Mouse (Mus musculus) liver, embryonic 13.5 days (tissue): ENCODE measurements around the gene Olfr1416. TPM values are rescaled to one million over a fixed set of nuclear protein-coding genes. Genes with fewer than 3 reads are reported as not detected.
"Not testable (repeated sequence)": the region's sequence is repeated elsewhere in the genome, so short reads cannot be mapped to it uniquely, and the experiment has no call there.

ENCODE experiments used
- ATAC-seq: fragments of 200-750 bp; cut with Nextera tagmentation; 2 replicates; pipeline ENCODE4 v1.8.0; 2017; ENCODE audit warnings: low read depth, mild to moderate bottlenecking, moderate number of reproducible peaks, moderate library complexity
- DNase-seq: peaks from one replicate; pipeline ENCODE4 v3.0.0; 2022
- H3K27ac ChIP-seq: fragments of 300-500 bp; sonication (generic); 2 replicates; pipeline ENCODE4 v1.5.1; 2015; ENCODE audit warnings: moderate library complexity, mild to moderate bottlenecking, inconsistent platforms
- H3K27me3 ChIP-seq: fragments of 300-500 bp; sonication (generic); 2 replicates; pipeline ENCODE4 v1.6.1; 2015; ENCODE audit warnings: mild to moderate bottlenecking, inconsistent platforms
- H3K36me3 ChIP-seq: fragments of 300-500 bp; sonication (generic); 2 replicates; pipeline ENCODE4 v1.6.1; 2015; ENCODE audit warnings: mild to moderate bottlenecking, inconsistent platforms
- H3K4me1 ChIP-seq: fragments of 300-500 bp; sonication (generic); replicated peaks from 2 replicates; pipeline ENCODE4 v1.6.1; 2015; ENCODE audit warnings: inconsistent platforms
- H3K4me2 ChIP-seq: fragments of 300-500 bp; sonication (generic); 2 replicates; pipeline ENCODE4 v1.6.1; 2015; ENCODE audit warnings: inconsistent platforms, mild to moderate bottlenecking, moderate library complexity
- H3K4me3 ChIP-seq: fragments of 300-500 bp; sonication (generic); replicated peaks from 2 replicates; pipeline ENCODE4 v1.5.1; 2015; ENCODE audit warnings: mild to moderate bottlenecking, inconsistent platforms
- H3K9ac ChIP-seq: fragments of 300-500 bp; sonication (generic); 2 replicates; pipeline ENCODE4 v1.6.1; 2015; ENCODE audit warnings: mild to moderate bottlenecking, inconsistent platforms
- H3K9me3 ChIP-seq: fragments of 300-500 bp; sonication (generic); replicated peaks from 2 replicates; pipeline ENCODE4 v1.6.1; 2016; ENCODE audit warnings: inconsistent platforms
- WGBS: fragments of 180-500 bp; shearing (Covaris S2); methylation state at CpG from one replicate; pipeline ENCODE4 v1.1.7; 2015; ENCODE audit not compliant: insufficient replicate concordance; 5-methylcytosine and 5-hydroxymethylcytosine counted together
- polyA plus RNA-seq: library from polyadenylated mRNA; unstranded; fragments of >200 nt; fragmentation: Nextera tagmentation; extraction: Ambion mirVana; gene quantifications from 2 replicates; pipeline ENCODE4 v1.2.1, GENCODE M21; 2015

Olfr1416 gene
- polyA plus RNA-seq, result not detected in 2 replicates

DNA sequence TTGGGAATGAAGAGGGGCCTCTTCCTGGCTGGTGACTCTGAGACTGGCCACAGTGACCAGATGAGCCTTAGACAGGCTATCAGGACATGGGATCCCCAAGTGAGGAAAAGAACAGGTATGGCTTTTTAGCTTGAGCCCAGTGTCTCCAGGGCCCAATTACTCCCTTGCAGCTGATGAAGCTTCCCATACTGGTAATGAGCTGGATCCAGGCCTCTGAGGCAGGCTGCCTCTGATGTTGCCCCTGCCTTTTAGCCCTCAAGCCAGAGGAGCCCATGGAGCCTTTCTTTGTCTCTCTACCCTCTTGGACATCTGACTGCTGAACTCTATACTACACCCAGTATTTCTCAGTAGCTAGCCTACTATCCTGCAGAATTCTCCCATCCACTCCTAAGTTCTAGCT lies at the start of gene Olfr1416:
Olfr1416 (minus strand) TSS at position 101 of the 400 bp plus-strand sequence.
- H3K36me3 ChIP-seq, result no peaks in the 10 kb centered on the region
- H3K9ac ChIP-seq, result no peak within 1 kb of the TSS
- H3K9me3 ChIP-seq, result peaks cover 3% of the 10 kb centered on the region; the same call in 1 of the 2 replicates
- DNase-seq (no peak), ATAC-seq (no peak)
- H3K27me3 ChIP-seq, result no peaks in the 10 kb centered on the region
- H3K4me3 ChIP-seq, result no peak within 1 kb of the TSS
- no peak within 1 kb of the TSS for H3K4me2 ChIP-seq
- no peak within 1 kb of the TSS for H3K27ac ChIP-seq
- no peaks in the 10 kb centered on the region for H3K4me1 ChIP-seq

DNA sequence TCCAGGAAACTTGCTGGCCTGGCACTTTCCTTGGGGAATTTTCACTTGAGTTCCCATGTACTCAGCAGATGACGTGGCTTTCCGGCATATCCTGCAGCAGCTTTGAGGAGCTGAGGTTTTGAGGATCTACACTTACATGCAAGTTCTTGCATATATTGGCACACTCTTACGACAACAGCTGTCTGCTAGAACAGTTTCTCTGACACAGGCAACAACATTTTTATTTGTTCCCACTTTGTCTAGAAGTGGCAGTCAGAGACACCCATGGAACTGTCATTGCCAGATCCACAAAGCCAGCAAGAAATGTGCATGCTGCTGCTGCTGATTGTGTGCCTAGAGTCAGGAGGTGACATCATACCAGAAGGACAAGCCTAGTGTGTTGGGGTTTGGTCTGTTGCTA lies 38.9 kb upstream of the Olfr1416 start:
- Histone ChIP-seq H3K4me2 (no peak overlapping the region), H3K27me3 (no peaks in the 10 kb centered on the region), H3K9ac (no peak overlapping the region), H3K9me3 (no peaks in the 10 kb centered on the region), H3K36me3 (no peaks in the 10 kb centered on the region), H3K27ac (no peak overlapping the region), H3K4me1 (no peaks in the 10 kb centered on the region), H3K4me3 (no peak overlapping the region)
- no peak for ATAC-seq
- WGBS, result 73% methylated on average over 3 of the region's 3 CpGs
- no peak for DNase-seq

DNA sequence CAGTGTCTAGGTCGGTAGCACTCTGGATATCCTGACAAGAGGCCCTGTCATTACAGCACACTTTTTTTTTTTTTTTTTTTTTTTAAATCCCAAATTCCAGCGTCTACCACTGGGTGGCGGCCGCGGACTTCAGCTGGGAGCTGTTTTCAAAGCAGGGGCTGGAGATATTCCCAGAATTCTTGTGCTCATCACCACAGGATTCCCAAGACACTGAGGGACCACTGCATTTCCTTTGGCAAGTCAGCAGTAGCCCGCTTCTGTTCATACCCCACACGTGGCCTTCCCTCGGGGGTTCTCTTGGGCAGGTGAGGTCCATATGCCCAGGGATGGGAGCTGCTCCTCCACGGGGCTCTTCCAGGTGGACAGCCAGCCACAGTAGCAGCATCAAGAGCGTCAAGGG lies 36.5 kb upstream of the Olfr1416 start:
- H3K36me3 ChIP-seq, result no peaks in the 10 kb centered on the region
- H3K27me3 ChIP-seq, result no peaks in the 10 kb centered on the region
- no peak for ATAC-seq
- no peak overlapping the region for H3K9ac ChIP-seq
- no peak overlapping the region for H3K27ac ChIP-seq
- no peak overlapping the region for H3K4me3 ChIP-seq
- no peaks in the 10 kb centered on the region for H3K9me3 ChIP-seq
- H3K4me2 ChIP-seq, result no peak overlapping the region
- 11% methylated on average over 10 of the region's 10 CpGs for WGBS
- DNase-seq, result no peak
- H3K4me1 ChIP-seq, result no peaks in the 10 kb centered on the region

- H3K4me3 ChIP-seq, result no peak overlapping the region
- H3K4me2 ChIP-seq, result no peak overlapping the region
- H3K4me1 ChIP-seq, result no peaks in the 10 kb centered on the region
- ATAC-seq (no peak), DNase-seq (no peak)
- 64% methylated on average over 6 of the region's 6 CpGs for WGBS
- H3K36me3 ChIP-seq, result no peaks in the 10 kb centered on the region
- H3K9ac ChIP-seq, result no peak overlapping the region
- H3K27ac ChIP-seq, result no peak overlapping the region
- no peaks in the 10 kb centered on the region for H3K27me3 ChIP-seq
- H3K9me3 ChIP-seq, result no peaks in the 10 kb centered on the region
These were observed 34.1 kb upstream of the Olfr1416 start for GRCm38 (mm10) chr1:92519046-92519445.

DNA sequence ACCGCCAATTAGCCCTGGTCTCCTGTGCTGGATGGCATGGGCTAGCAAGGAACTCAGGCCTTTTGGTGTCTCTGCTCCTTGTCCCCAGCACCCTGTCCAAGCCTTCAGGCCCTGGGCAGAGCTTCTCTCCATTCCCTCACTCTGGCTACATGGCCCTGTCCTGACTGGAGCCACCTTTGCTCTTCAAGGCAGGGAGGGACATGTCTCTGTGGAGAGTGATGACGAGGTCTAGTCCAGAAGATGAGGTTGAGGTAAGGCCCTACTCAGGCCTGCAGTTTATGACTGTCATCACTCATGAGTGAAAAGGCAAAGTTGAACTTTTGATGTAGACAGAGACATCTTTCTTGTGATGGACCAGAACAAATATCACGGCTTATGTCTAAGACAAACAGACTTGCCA lies 33.6 kb upstream of the Olfr1416 start, which contains the start of gene Olfr1414:
Olfr1414 (minus strand) TSS at position 101 of the 400 bp plus-strand sequence.
- no peaks in the 10 kb centered on the region for H3K36me3 ChIP-seq
- no peak within 1 kb of the TSS for H3K4me3 ChIP-seq
- H3K27ac ChIP-seq, result no peak within 1 kb of the TSS
- ATAC-seq (no peak), DNase-seq (no peak)
- H3K27me3 ChIP-seq, result no peaks in the 10 kb centered on the region
- H3K4me2 ChIP-seq, result no peak within 1 kb of the TSS
- H3K9me3 ChIP-seq, result no peaks in the 10 kb centered on the region
- WGBS, result 60% methylated on average over 3 of the region's 3 CpGs
- H3K4me1 ChIP-seq, result no peaks in the 10 kb centered on the region
- H3K9ac ChIP-seq, result no peak within 1 kb of the TSS

DNA sequence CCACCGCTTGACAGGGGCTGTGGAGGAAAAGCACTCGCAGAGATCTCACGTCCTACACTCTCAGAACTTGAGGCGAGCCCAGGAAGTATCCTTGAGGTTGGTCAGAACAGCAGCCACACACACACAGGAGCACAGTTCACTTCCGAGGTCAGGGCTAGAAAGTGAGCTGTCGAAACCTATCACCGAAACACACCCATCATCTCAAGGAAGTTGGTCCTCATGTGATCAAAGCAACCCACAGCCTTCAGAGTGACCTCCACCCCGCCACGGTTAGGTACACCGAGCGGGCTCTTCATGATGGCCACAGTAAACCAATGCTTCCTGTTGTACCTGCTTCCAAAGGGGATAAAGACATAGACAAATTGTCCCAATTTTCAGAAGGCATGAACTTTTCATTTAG lies 30.5 kb upstream of the Olfr1416 start:
- ATAC-seq, result no peak
- Histone ChIP-seq H3K36me3 (no peaks in the 10 kb centered on the region), H3K4me2 (no peak overlapping the region), H3K4me1 (no peaks in the 10 kb centered on the region), H3K27ac (no peak overlapping the region), H3K4me3 (no peak overlapping the region), H3K9me3 (no peaks in the 10 kb centered on the region), H3K27me3 (no peaks in the 10 kb centered on the region), H3K9ac (no peak overlapping the region)
- 43% methylated on average over 11 of the region's 11 CpGs for WGBS
- DNase-seq, result no peak

- H3K36me3 ChIP-seq, ATAC-seq, H3K9ac ChIP-seq, H3K9me3 ChIP-seq, H3K4me3 ChIP-seq, H3K4me2 ChIP-seq, H3K27me3 ChIP-seq, H3K27ac ChIP-seq, DNase-seq, H3K4me1 ChIP-seq: not testable (repeated sequence)
- WGBS, result 56% methylated on average over 5 of the region's 5 CpGs
These were observed 26.7 kb upstream of the Olfr1416 start for GRCm38 (mm10) chr1:92511646-92512045.

DNA sequence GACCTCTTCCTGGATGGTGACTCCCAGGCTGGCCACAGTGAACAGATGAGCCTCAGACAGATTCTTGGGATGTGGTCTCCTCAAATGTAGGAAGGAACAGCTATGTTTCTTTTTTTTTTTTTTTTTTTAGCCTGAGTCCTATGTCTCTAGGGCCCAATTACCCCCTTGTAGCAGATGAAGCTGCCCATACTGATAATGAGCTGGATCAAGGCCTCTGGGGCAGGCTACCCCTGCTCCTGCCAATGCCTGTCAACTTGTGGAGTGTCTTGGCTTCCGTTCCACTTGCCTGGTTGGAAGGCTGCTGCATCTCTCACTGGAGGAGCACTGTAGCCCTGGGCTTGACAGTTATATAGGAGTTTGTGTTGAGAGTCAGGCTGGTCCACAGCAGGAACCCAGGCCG lies 11.1 kb upstream of the Olfr1416 start, which contains the start of gene Olfr1415:
Olfr1415 (minus strand) TSS at position 101 of the 400 bp plus-strand sequence.
- Histone ChIP-seq H3K9ac (no peak within 1 kb of the TSS), H3K27ac (no peak within 1 kb of the TSS), H3K27me3 (no peaks in the 10 kb centered on the region), H3K4me3 (no peak within 1 kb of the TSS), H3K4me1 (no peaks in the 10 kb centered on the region), H3K4me2 (no peak within 1 kb of the TSS), H3K9me3 (no peaks in the 10 kb centered on the region), H3K36me3 (no peaks in the 10 kb centered on the region)
- ATAC-seq (no peak), DNase-seq (no peak)
- 49% methylated on average over 2 of the region's 2 CpGs for WGBS

DNA sequence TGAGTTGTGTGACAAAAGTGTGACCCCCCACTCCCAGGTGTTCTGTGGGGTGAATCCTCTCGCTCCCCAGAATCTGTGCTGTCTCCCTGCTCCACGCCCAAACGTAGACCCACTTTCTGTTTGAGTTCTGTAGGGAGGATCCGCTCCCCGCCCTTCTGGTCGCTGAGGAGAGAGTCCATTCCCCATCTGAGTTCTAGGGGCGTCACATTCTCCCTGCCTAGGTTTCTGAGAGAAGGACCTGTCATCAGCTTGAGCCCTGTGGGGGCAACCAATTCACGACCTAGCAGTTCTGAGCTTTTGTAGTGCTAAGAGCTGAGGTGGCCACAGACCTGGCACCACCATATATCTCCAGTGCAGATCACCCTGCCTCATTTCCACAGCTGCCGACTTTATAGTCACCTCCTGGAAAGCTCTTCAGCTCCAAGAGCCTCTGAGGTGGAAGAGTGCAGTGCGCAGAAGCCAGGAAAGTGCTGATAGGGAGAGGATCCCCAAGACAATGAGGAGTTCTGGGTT lies 10.8 kb downstream of the Olfr1416 start:
- DNase-seq (no peak), ATAC-seq (peak; percentile 68)
- H3K27ac ChIP-seq, result peak overlapping the region; percentile 61; the same call in 1 of the 2 replicates
- WGBS, result 2% methylated on average over 10 of the region's 10 CpGs
- 0 out of 2 replicates have a peak, but pooled peaks cover 3% of the 10 kb centered on the region for H3K27me3 ChIP-seq
- peaks cover 21% of the 10 kb centered on the region for H3K4me1 ChIP-seq
- H3K9ac ChIP-seq, result peak overlapping the region; percentile 62
- no peaks in the 10 kb centered on the region for H3K9me3 ChIP-seq
- H3K36me3 ChIP-seq, result peaks cover 21% of the 10 kb centered on the region
- H3K4me3 ChIP-seq, result peak overlapping the region; percentile 81
- H3K4me2 ChIP-seq, result peak overlapping the region; percentile 91

DNA sequence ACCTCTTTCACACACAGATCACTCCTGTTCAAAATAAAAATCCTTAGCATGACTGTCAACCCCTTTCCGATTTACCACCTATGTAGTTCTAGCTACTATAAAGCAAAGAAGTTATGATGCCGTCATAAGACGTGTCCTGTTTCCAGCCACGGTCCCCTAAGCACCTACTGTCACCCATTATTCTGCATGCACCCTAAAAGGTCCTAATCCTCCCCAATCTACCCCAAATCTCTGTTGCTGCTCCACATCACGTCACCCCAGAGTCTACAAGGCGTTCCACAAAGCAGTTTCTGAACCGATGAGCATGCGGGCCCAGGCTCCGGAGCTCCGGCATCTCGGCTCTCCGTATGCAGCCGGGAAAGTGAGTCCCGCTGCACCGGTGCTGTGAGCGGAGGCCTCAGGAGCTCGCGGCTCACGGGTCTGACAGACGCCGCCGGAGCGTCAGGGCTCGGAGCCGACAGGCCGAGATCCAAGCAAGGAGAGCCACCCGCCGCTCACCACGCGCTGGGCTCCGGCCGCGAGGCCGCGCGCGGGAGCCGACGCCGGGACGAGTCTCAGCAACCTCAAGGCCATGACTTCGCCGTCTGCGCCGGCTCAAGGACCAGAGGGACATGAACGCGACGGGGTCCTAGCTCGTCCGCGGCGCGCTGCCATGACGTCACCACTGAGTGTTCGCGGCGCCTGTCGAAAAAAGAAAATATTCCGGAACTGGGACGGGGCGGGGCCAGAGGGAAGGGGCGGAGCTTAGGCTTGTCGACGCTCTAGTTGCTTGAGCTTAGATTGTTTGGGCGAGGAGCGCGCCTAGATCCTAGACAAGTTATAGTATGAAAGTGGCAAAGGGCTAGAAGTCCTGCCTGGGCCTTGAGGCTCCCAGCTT lies 11.5 kb downstream of the Olfr1416 start, which contains the start of gene Ndufa10:
Ndufa10 (minus strand) TSS at position 696 of the 877 bp plus-strand sequence.
- Histone ChIP-seq H3K36me3 (peaks cover 28% of the 10 kb centered on the region), H3K27me3 (0 out of 2 replicates have a peak, but pooled peaks cover 3% of the 10 kb centered on the region), H3K4me2 (peak within 1 kb of the TSS; percentile 91), H3K4me3 (peak within 1 kb of the TSS; percentile 81), H3K9me3 (no peaks in the 10 kb centered on the region), H3K4me1 (peaks cover 21% of the 10 kb centered on the region), H3K27ac (peak within 1 kb of the TSS; percentile 71), H3K9ac (peak within 1 kb of the TSS; percentile 93)
- DNase-seq, result peak; percentile 91
- 1% methylated on average over 67 of the region's 67 CpGs for WGBS
- peak; percentile 88 for ATAC-seq

DNA sequence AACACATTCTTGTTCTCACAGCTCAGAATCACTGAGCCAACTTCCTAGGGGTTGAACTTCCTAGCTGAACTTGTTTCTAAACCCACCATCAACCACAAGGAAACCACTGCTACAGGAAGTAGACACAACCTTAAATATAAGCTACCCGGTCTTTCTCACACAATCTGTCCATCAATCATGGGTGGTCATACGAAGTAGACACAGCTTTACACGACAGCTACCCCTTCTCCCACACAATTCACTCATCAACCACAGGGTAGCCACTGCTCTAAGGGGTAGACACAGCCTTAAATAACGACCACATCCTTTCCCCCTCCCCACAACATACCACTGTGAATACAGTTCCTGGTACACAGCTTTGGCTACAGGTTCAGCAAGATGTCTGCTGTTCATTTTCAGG lies 16.0 kb downstream of the Olfr1416 start:
- Histone ChIP-seq H3K4me2 (no peak overlapping the region), H3K4me1 (peaks cover 16% of the 10 kb centered on the region), H3K36me3 (peaks cover 74% of the 10 kb centered on the region), H3K9ac (no peak overlapping the region), H3K27me3 (no peaks in the 10 kb centered on the region), H3K4me3 (no peak overlapping the region), H3K27ac (no peak overlapping the region), H3K9me3 (no peaks in the 10 kb centered on the region)
- no peak for DNase-seq
- WGBS, result 38% methylated on average over 4 of the region's 4 CpGs
- no peak for ATAC-seq
